Mouse (Mus musculus): ENCODE results near the gene Defb33.

The Defb33 gene
- long read RNA-seq, experiment 1: 0 reads
- long read RNA-seq, experiment 2: 0 reads

DNA sequence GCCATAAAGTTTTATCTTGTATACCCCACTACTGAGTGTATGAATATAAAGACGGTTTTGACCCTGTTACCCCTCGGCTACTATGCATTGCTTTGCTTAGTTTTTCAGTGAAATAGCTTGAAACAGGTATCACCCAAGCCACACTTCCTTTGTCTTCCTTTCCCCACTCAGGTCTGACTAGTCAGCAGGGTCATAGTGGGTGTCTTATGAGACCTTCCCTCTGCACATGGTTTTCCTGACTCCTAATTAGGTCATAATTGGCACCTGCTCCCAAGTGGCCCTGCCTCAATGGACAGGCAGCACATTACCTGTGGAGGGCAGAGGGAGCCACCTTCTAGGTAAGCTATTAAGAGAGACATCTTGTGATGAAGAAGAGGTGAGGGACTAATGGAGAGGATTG, at the start of gene Defb33:
Gene Defb33 (plus strand): TSS at position 301 of the 400 bp plus-strand sequence.
- intact Hi-C loops (cut with DNase I): no loop called here

DNA sequence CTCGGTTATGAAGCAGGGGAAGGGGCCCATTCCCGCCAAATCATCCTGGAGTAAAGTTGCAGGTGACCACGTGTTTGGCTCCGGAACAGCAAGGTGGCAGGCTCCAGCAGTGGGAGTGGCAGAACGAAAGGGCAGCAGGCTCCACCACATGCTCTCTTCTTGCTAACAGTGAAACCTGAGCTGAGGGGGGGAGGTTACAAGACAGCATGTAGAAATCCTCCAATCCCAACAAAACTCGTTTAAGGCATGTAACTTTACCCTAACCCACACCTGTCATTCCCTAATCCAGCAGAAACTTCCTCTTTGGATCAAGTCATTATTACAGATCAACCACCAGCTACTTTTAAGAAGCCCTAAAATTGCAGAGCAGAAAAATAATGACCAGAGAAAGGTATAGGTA, 17.9 kb upstream of the Defb33 start:
- intact Hi-C loops (cut with DNase I): no loop called here

DNA sequence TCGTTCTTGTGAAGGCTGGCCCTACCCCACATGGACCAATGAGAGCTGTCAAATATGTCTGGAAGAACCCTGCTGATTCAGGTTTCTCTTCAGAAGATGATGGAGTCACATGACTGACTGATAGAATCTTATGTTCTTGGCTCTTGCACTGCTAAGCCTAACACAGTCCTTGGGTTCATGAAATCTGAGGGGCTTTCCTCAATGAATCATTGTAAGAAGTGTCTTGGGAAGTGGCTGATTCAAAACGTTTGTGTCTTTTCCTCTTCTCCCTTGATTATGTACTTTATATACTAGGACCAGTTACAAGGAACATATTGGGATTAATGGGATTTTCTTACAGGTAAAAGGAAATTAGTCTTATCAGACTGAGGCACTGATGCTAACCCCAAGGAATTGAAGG, 10.1 kb downstream of the Defb33 start, which contains the start of gene Gm15056:
Gene Gm15056 (minus strand): TSS at position 101 of the 400 bp plus-strand sequence.
- intact Hi-C loops (cut with DNase I): no loop called here

DNA sequence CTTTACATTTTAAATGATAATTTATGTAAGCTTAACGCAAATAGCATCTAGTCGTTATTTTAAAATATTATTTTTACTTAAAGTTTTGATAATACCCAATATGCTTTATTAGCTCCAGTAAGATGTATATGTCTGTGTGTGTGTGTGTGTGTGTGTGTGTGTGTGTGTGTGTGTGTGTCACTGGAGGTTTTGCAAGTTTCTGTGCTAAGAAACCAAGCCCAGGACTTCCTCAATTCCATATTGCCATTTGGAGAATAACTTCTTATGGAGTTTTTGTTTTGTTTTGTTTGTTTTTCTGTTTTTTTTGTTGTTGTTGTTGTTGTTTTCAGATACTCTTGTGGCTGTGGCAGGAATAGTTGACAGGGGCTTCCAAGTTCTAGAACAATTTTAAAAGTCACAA, 14.7 kb downstream of the Defb33 start:
- intact Hi-C loops (cut with DNase I): no loop called here

DNA sequence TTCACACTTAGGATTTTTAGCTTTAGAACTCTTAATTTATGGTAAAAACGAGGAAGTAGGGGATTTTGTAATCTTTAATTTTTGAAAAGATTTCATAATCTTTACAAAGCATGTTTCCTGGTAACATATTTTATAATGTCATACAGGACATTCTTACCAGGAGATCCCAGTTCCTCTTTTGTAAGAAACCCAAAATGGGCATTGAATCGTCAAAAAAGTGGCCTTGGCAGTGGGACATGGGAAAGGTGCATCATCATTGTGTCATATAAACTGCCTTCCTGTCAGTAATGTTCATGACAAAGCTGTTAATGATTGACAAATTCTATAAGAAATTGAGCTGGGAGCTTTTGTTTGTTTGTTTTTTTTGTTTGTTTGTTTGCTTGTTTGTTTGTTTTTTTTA, 15.8 kb downstream of the Defb33 start:
- intact Hi-C loops (cut with DNase I): no loop called here

DNA sequence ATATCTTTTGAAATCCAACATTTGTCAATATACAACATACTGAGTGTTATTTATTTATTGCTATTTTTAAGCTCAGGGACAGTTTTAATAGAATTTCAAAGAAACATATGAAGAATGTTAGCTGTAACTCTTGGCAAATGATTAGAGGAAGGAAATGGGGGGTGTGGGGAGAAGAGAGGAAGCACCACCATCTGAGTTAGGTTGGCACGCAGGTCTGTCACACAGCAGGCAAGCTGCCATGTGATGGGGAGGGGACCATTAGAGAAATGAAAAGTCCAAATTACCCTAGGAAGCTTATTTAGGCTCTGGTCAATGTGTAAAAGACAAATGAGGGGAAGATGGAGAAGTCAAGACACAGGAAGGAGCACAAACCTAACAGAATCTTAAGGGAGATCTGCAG, 19.8 kb downstream of the Defb33 start:
- intact Hi-C loops (cut with DNase I): no loop called here

DNA sequence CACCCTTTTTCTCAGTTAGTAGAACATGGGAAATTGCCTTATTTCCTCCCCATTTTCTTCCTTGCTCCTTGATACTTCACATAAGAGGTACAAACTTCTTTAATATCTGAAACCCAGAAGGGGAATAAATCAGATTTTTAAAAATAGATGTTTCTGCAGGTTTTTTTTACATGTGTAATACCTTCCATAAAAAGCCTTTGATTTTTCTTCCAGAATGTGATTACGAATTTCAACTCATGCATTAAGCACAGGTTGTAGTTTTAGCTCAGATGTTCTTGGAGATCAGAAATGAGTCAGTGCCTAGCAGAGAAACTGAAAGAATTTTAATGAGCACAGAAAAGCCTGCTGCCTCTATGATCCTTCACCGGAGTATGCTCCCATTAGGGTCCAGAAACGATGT, 29.5 kb downstream of the Defb33 start, which contains the start of gene Gm6040:
Gene Gm6040 (minus strand): TSS at position 101 of the 400 bp plus-strand sequence.
- intact Hi-C loops (cut with DNase I): no loop called here

DNA sequence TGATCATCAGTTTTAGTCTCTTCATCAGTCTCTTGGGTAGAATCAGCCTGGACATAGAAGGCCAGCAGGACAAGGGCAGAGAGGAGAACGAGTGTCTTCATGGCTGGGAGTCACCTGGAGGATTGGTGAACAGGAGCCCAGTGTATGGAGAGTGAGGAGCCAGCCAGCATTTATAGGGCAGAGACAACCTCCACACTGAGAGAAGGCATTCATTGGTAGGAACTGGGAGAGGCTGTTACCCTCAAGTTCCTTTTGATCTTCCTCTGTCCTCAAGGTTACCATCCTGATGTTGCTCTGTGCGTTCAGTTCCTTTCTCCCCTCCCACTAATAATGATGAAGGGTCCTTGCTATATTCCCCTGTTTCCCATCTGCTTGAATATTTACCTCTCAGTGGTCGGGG, 52.1 kb downstream of the Defb33 start, which contains the start of gene AY761185:
Gene AY761185 (minus strand): TSS at position 101 of the 400 bp plus-strand sequence.
- intact Hi-C loops (cut with DNase I): loop anchor here (5.0 kb wide), 2 partner anchors 48 to 68 kb away; no protein-coding TSS in a partner anchor

All from adrenal gland (tissue).